Mouse (Mus musculus) megakaryocyte, embryonic 14.5 days (primary cell): Measurements from ENCODE around the gene Gpi1. TPM values are rescaled to one million over a fixed set of nuclear protein-coding genes. Genes with fewer than 3 reads are reported as not detected.

Source experiments
- H3K27me3 ChIP-seq: replicated peaks from 2 replicates; pipeline ENCODE3; 2012; ENCODE audit warnings: inconsistent platforms
- H3K36me3 ChIP-seq: replicated peaks from 2 replicates; pipeline ENCODE3; 2012; ENCODE audit warnings: low read length, inconsistent platforms, mixed read lengths
- H3K4me1 ChIP-seq: 2 replicates; pipeline ENCODE4 v1.6.1; 2012; ENCODE audit warnings: inconsistent platforms
- H3K4me3 ChIP-seq: replicated peaks from 2 replicates; pipeline ENCODE3; 2012; ENCODE audit warnings: moderate library complexity, mild to moderate bottlenecking, inconsistent platforms
- H3K9me3 ChIP-seq: 2 replicates; pipeline ENCODE4 v1.6.1; 2012; ENCODE audit warnings: inconsistent platforms
- FLI1 ChIP-seq: IDR thresholded peaks from 2 replicates; pipeline ENCODE4 v1.6.1; 2012; ENCODE audit warnings: low read length, inconsistent platforms, mixed read lengths
- GATA1 ChIP-seq: IDR thresholded peaks from 3 replicates; pipeline ENCODE4 v1.6.1; 2012; ENCODE audit warnings: mixed read lengths, low read length, inconsistent platforms, borderline replicate concordance
- polyA plus RNA-seq: library from polyadenylated mRNA; stranded (reverse); fragments of >175 nt; gene quantifications from 2 replicates; pipeline ENCODE4 v1.2.3, GENCODE M21; 2012; ENCODE audit warnings: low replicate concordance; ENCODE audit not compliant: insufficient read depth

Gene Gpi1
- polyA plus RNA-seq: 1,962 and 3,728 TPM in 2 replicates

DNA sequence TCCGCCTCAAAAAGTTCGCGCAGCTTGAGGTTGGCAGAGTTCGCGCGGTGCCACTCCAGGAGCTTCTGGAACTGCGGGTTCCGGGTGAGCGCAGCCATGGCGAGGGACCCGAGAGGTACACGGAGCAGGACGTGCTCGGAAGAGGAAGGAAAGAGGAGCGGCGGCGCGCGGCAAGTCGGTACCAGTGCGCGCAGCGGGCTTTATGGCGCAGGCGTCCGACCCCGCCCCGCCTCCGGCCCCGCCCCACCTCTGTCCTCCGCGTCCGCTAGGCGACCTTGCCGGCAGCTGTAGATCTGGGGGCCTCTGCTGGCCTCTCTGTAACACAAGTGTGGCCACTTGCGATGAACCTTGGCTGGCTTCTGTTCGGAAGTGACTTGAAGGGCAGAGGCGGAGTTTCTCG, at the start of gene Gpi1:
Gene Gpi1, minus strand, starts transcription at position 221 of the 400 bp plus-strand sequence.
- H3K27me3 ChIP-seq: no peaks in the 10 kb centered on the region
- TF ChIP-seq GATA1 (no peak), FLI1 (no peak)
- H3K36me3 ChIP-seq: peaks cover 40% of the 10 kb centered on the region
- peaks cover 85% of the 10 kb centered on the region for H3K4me1 ChIP-seq
- no peaks in the 10 kb centered on the region for H3K9me3 ChIP-seq
- H3K4me3 ChIP-seq: peak within 1 kb of the TSS; percentile 95

DNA sequence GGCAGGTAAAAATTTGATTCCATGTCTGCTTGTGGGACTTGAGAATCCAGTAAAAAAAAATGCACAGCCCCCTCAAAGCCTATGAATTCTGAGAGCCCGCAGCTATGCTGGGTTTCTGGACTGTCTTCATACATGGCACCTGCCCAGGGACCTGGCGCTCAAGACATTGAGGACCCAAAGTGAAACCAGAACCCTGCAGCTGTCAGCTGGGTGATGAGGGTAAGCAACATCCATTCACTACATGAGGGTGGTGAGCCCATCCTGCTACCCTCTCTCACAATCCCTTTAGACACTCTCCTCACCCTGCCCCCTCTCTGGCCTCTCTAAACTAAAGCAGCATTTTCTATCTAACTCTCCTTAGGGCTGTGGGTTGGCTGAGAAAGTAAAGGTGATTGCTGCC, 47.5 kb upstream of the Gpi1 start:
- TF ChIP-seq GATA1 (no peak), FLI1 (no peak)
- peaks cover 5% of the 10 kb centered on the region for H3K4me1 ChIP-seq
- no peaks in the 10 kb centered on the region for H3K9me3 ChIP-seq
- H3K27me3 ChIP-seq: no peaks in the 10 kb centered on the region
- H3K36me3 ChIP-seq: peaks cover 33% of the 10 kb centered on the region
- H3K4me3 ChIP-seq: no peak overlapping the region

DNA sequence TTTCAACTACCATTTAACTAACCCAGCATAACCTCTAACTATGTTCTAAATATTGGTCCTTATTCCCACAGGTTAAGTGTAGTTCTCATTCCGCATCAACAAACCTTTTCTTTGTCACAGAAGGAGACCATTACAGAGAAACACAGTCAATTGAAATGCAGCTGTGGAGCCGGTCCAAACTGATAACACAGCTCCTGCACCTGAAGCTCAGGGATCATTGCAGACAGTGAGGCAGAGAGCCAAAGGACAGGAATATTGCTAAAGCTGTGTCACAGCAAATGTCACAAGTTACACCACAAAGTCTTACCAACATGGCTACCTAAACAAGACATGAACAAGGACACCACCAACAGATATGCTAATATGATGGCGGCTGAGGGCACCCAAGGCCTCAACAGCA, 45.9 kb upstream of the Gpi1 start:
- no peaks in the 10 kb centered on the region for H3K27me3 ChIP-seq
- peaks cover 27% of the 10 kb centered on the region for H3K36me3 ChIP-seq
- H3K9me3 ChIP-seq: no peaks in the 10 kb centered on the region
- H3K4me1 ChIP-seq: peaks cover 6% of the 10 kb centered on the region
- H3K4me3 ChIP-seq: no peak overlapping the region
- TF ChIP-seq FLI1: no peak
- no peak for TF ChIP-seq GATA1

DNA sequence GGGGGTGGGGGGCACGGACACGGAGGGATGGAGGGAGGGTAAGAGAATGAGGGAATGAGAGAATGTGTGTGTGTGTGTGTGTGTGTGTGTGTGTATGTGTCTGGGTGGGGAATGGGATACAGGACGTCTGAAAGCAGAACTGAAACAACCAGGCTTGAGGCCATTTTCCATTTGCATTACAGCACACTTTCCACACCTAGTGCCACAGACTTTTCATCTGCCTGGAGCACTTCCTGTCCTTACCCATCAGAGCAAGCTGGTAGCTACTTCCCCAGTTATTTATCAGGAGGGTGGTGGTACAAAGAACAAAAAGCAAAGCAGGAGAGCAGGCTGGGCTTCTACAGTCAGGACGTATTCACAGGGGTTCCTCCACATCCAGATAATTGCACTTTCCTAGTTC, 42.3 kb upstream of the Gpi1 start:
- Histone ChIP-seq H3K36me3 (peaks cover 12% of the 10 kb centered on the region), H3K27me3 (no peaks in the 10 kb centered on the region), H3K4me1 (peaks cover 9% of the 10 kb centered on the region), H3K4me3 (no peak overlapping the region), H3K9me3 (no peaks in the 10 kb centered on the region)
- TF ChIP-seq FLI1: no peak

DNA sequence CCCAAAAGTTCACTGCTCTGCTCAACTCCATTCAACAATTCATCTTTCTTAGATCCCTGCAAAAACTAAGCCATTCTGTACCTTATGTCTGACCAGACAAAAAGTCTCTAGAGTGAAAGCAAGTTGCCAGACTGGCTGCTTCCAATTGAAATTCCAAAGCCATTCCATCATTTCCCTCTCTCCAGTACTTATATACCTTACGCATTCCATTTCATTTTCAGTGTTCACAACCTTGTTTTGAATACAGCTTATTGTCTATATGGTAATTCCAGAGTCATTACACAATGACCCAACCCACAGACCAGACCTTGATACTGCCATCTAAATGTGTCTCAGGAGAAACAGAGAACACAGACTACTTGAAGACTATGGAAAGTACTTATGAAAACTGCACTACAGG, 38.3 kb upstream of the Gpi1 start:
- H3K4me1 ChIP-seq: peaks cover 30% of the 10 kb centered on the region
- no peaks in the 10 kb centered on the region for H3K9me3 ChIP-seq
- no peak for TF ChIP-seq GATA1
- TF ChIP-seq FLI1: no peak
- peaks cover 3% of the 10 kb centered on the region for H3K36me3 ChIP-seq
- H3K4me3 ChIP-seq: no peak overlapping the region
- H3K27me3 ChIP-seq: no peaks in the 10 kb centered on the region

DNA sequence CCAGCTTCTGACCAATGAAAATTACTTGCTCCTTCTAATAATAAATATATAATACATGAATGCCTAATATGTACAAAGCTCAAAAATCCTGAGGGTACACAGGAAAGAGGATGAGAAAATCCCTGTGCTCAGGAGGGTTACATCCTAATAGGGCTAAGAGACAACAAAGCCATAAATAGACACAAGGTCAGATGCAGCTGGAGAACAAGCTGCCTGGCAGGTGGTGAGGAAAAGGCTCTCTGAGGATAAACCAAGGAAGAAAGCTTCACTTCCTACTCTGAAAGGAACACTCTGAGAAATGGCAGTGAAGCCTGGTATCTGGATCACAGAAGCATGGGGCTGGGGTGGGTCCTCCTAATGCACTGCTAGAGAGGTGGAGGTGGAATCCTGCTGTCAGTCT, 36.3 kb upstream of the Gpi1 start:
- peak overlapping the region; percentile 65 for H3K4me3 ChIP-seq
- H3K36me3 ChIP-seq: peaks cover 22% of the 10 kb centered on the region
- H3K4me1 ChIP-seq: peaks cover 25% of the 10 kb centered on the region
- H3K9me3 ChIP-seq: no peaks in the 10 kb centered on the region
- no peaks in the 10 kb centered on the region for H3K27me3 ChIP-seq
- TF ChIP-seq GATA1 (no peak), FLI1 (no peak)

DNA sequence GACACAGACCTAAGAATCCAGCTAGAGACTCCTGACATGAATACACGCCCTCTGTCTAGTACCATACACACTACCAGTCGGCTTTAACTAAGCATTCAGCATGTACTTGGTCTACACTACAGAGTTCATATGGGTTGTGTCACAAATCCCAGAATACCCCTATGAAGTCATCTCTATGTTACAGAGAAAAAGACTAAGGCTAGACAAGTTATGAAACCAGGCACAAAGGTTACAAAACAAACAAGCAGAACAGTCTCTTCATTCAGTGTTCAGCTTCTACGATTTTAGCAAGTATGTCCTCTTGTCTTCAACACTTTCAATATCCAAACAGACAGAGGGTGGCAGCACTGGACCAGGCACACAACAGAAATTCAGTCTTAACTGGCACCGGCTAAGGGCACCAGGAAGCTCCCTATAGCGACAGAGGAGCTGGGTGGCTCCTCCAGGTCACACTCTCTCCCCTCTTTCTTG, 35.8 kb upstream of the Gpi1 start:
- Histone ChIP-seq H3K4me1 (peaks cover 25% of the 10 kb centered on the region), H3K36me3 (peaks cover 27% of the 10 kb centered on the region), H3K9me3 (no peaks in the 10 kb centered on the region), H3K27me3 (no peaks in the 10 kb centered on the region), H3K4me3 (peak overlapping the region; percentile 65)
- TF ChIP-seq GATA1 (no peak), FLI1 (no peak)

DNA sequence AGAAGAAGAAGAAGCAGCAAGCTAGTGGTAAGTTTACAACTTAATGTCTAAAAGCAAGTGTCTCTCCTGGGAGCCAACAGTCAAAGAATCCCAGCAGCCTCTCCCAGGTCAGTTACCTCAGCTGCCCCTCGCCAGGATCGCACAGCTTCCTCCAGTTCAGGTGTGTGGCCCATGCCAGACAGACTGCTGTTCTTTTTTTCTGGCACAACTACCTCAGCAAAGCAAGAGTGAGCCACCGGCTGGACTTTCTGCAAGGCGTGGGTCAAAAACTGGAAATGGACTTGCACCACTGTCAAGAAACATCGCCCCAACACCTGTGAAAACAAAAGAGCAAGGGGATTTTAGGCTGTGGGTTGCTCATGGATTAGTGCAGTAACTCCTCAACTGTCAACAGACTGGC, 33.3 kb upstream of the Gpi1 start:
- Histone ChIP-seq H3K4me1 (peaks cover 29% of the 10 kb centered on the region), H3K36me3 (peaks cover 49% of the 10 kb centered on the region), H3K27me3 (no peaks in the 10 kb centered on the region), H3K4me3 (no peak overlapping the region), H3K9me3 (no peaks in the 10 kb centered on the region)
- TF ChIP-seq GATA1 (no peak), FLI1 (no peak)

DNA sequence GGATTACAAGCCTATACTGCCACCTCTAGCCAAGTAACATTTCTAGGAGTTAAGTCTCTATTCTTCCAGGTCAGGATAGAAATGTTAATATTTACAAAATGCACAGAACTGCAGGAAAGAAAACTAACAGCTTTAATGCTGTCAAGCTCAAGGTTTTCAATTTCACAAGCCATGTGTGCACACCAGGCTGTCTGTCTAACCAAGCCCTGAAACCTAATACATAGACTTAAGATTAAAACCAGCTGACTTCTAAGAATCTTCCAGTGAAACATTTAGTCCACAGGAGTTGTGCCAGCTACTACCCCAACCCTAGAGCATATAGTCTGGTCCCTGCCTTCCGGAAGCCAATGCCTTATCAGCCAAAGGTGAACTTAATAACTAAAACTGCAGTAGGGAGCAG, 28.3 kb upstream of the Gpi1 start:
- peaks cover 93% of the 10 kb centered on the region for H3K36me3 ChIP-seq
- H3K4me1 ChIP-seq: peaks cover 27% of the 10 kb centered on the region
- H3K4me3 ChIP-seq: no peak overlapping the region
- no peaks in the 10 kb centered on the region for H3K27me3 ChIP-seq
- TF ChIP-seq FLI1 (no peak), GATA1 (no peak)
- H3K9me3 ChIP-seq: no peaks in the 10 kb centered on the region

DNA sequence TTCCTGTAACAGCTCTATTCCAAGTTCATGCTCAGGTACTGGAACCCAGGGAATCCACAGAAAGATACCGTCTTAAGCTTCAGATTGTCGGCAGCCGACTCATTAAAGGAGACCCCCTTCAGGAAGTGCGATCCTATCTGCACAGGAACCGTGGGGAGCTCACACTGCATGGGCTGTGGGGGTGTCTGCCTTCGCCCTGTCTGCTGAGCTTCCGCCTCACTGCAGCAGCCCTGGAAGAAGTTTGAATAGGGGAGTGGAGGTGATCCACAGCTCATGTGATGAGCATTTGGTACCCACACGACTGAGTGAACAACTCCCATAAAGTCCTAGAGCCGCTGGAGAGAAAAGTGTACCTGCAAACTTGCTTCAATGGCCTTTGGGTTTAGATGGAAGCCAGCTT, 27.1 kb upstream of the Gpi1 start:
- H3K27me3 ChIP-seq: no peaks in the 10 kb centered on the region
- peaks cover 27% of the 10 kb centered on the region for H3K4me1 ChIP-seq
- H3K4me3 ChIP-seq: no peak overlapping the region
- no peak for TF ChIP-seq GATA1
- TF ChIP-seq FLI1: no peak
- peaks cover 93% of the 10 kb centered on the region for H3K36me3 ChIP-seq
- no peaks in the 10 kb centered on the region for H3K9me3 ChIP-seq

DNA sequence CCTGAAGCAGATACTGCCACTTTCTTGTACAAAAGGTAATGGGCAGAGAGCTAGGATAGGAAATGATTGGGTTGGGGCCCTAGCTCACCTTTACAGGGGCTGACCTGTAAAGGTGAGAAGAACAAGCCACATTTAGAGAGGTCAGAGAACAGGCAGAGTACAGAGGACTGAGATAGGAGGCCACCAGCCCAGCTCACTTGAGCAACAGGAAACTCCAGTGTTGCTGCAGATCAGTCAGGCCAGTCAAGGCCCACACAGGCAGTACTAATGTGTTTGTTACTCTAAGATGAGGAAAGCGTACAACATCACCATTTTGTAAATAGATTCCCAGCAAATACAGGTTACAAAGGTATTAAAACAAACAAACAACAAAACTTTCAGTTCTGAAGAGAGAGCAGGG, 25.8 kb upstream of the Gpi1 start:
- H3K4me3 ChIP-seq: no peak overlapping the region
- TF ChIP-seq GATA1 (no peak), FLI1 (no peak)
- H3K4me1 ChIP-seq: peaks cover 34% of the 10 kb centered on the region
- no peaks in the 10 kb centered on the region for H3K9me3 ChIP-seq
- H3K27me3 ChIP-seq: no peaks in the 10 kb centered on the region
- peaks cover 91% of the 10 kb centered on the region for H3K36me3 ChIP-seq
